Mouse (Mus musculus) spleen, adult 2 months (tissue): Measurements from ENCODE around the gene AA467197.

ENCODE experiments used
- CTCF ChIP-seq: fragments of 200-500 bp; IDR thresholded peaks from 2 replicates; pipeline ENCODE4 v1.5.1; 2011; ENCODE audit warnings: mild to moderate bottlenecking, inconsistent platforms; ENCODE audit not compliant: insufficient read depth, insufficient read length, insufficient replicate concordance; ENCODE audit errors: extremely low read depth
- POLR2A ChIP-seq: fragments of 200-500 bp; IDR thresholded peaks from 2 replicates; pipeline ENCODE4 v1.6.1; 2011; ENCODE audit warnings: low read depth, low read length, inconsistent platforms

DNA sequence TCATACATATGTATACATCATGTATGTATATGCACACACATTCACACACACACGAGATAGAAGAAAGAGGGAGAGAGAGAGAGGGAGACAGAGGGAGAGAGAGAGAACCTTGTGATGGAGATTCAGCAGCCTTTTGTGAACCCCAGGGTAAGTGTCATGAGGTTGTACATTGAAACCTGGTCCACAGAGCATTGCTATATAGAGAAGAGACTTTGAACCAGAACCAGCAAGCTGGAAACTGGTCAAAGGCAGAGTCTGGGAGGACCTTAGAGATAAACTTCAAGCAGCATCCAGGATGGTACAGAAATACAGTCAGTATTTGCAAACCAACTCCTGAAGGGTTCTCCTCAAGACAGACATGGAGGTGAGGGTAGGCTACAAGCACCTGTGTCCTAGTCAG, 46.4 kb upstream of the AA467197 start:
- no peak for TF ChIP-seq CTCF
- TF ChIP-seq POLR2A: no peak
